Mouse (Mus musculus) stomach, postnatal 0 days (tissue): ENCODE results near the gene Gramd4.

Experiments used
- CTCF ChIP-seq: IDR thresholded peaks from 2 replicates; pipeline ENCODE4 v1.5.1; 2016; ENCODE audit warnings: antibody characterized with exemption, low read depth, mild to moderate bottlenecking, moderate library complexity
- EP300 ChIP-seq: optimal IDR thresholded peaks from 2 replicates; pipeline ENCODE3; 2016; ENCODE audit warnings: antibody characterized with exemption

DNA sequence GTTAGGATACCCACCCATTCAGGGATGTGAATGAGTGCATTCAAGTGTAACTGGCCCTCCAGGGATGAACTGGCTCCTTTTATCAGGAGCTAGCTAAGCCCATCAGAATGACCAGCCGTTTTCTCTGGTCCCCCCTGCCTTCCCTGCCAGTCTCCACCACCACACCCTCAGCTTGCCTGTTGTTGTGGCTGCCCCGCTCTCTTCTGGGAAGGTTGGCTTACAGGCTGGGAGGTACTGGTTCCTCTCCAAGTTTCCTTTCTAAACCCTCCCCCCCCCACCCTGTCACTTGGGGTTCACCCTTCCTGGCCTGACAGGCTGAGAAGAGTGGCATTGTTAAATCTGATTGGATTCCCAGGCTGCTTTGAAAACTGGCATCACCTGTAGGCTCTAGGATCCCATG lies 40.4 kb downstream of the Gramd4 start:
- no peak for TF ChIP-seq EP300
- no peak for TF ChIP-seq CTCF
